ENCODE assay signal across 7 mouse cellular contexts in the genomic region with DNA sequence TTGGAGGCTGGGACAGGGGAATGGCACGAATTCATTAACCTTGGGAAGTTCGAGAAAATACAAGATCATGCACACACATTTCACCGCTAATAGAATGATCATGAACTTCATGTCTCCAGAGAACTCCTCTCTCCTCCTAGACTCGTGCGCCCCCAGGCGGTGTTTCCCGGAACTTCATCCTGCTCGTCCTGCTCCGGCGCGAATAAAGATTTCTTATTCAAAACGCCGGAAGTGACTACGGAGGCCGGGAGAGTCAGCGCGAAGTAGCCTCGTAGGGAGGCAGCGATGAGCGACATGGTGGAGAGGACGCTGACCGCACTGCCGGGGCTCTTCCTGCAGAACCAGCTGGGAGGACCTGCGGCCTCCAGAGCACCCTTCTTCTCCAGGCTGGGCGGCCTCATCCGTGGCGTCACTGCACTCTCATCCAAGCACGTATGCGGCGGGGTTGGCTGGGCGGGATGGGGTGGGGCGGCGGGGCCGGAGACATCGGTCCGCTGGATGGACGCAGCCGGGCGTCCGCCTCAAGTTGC. TPM values are rescaled to one million over a fixed set of nuclear protein-coding genes. Genes with fewer than 3 reads are reported as not detected.
DNase-seq lines count a peak whose midpoint lies in the region; ATAC-seq and TF ChIP-seq lines count a peak whose summit lies in the region.

A gene (plus strand): TSS at position 249 of the 530 bp plus-strand sequence.

- peak; percentile 83 for TF ChIP-seq POLR2A in small intestine, adult 2 months (IDR thresholded peaks at IDR 0.05; ENCODE audit: low read depth, low read length)

- H3K9me3 ChIP-seq in intestine, postnatal 0 days (ENCODE audit: control insufficient read depth) = no peaks in the 10 kb centered on the region
- H3K9me3 ChIP-seq in midbrain, embryonic 12.5 days = no peaks in the 10 kb centered on the region

- DNase-seq in adrenal gland, adult 8-10 months = peak; percentile 91
- peak; percentile 96 for DNase-seq in embryo, embryonic 9.5 days (ENCODE audit: extremely low spot score)
- peak; percentile 94 to 95 for DNase-seq in gastrocnemius, postnatal 4 days (ENCODE audit: low spot score in 2 of 2)
- peak; percentile 97 for DNase-seq in left cerebral cortex, postnatal 4 days

- H3K4me3 ChIP-seq in intestine, postnatal 0 days (ENCODE audit: low read depth, low read length) = peak within 1 kb of the TSS; percentile 96
- H3K4me3 ChIP-seq in midbrain, embryonic 12.5 days = peak within 1 kb of the TSS; percentile 78
- H3K4me3 ChIP-seq in small intestine, adult 2 months (ENCODE audit: low read depth, low read length) = peak within 1 kb of the TSS; percentile 99

- H3K4me1 ChIP-seq in intestine, postnatal 0 days (replicated peaks; ENCODE audit: control insufficient read depth, insufficient read depth, low read length) = no peaks in the 10 kb centered on the region
- peaks cover 10% of the 10 kb centered on the region for H3K4me1 ChIP-seq in midbrain, embryonic 12.5 days
- H3K4me1 ChIP-seq in small intestine, adult 2 months (ENCODE audit: control insufficient read depth, insufficient read depth, insufficient read length, low read length) = no peaks in the 10 kb centered on the region

- peak; percentile 90 for ATAC-seq in intestine, postnatal 0 days
- peak; percentile 94 for ATAC-seq in midbrain, embryonic 12.5 days (ENCODE audit: low FRiP score, low read depth)

- WGBS in intestine, postnatal 0 days = under 1% methylated on average over 40 of the region's 40 CpGs
- WGBS in midbrain, embryonic 12.5 days = under 1% methylated on average over 40 of the region's 40 CpGs
- under 1% methylated on average over 40 of the region's 40 CpGs for WGBS in small intestine, adult 2 months

- no peaks in the 10 kb centered on the region for H3K27me3 ChIP-seq in intestine, postnatal 0 days (replicated peaks; ENCODE audit: control insufficient read depth, insufficient read depth, low read length)
- H3K27me3 ChIP-seq in midbrain, embryonic 12.5 days = no peaks in the 10 kb centered on the region
- no peaks in the 10 kb centered on the region for H3K27me3 ChIP-seq in small intestine, adult 2 months (ENCODE audit: control insufficient read depth, insufficient read depth, low read length)

- H3K9ac ChIP-seq in intestine, postnatal 0 days (ENCODE audit: low read depth, low read length) = peak within 1 kb of the TSS; percentile 71
- H3K9ac ChIP-seq in midbrain, embryonic 12.5 days (replicated peaks) = peak within 1 kb of the TSS; percentile 84

- peaks cover 12% of the 10 kb centered on the region for H3K36me3 ChIP-seq in intestine, postnatal 0 days (ENCODE audit: control insufficient read depth, insufficient read depth)
- peaks cover 20% of the 10 kb centered on the region for H3K36me3 ChIP-seq in midbrain, embryonic 12.5 days
- H3K36me3 ChIP-seq in small intestine, adult 2 months (ENCODE audit: control insufficient read depth, insufficient read depth, low read length) = peaks cover 5% of the 10 kb centered on the region

- peak; percentile 98 for TF ChIP-seq CTCF in intestine, postnatal 0 days (IDR thresholded peaks at IDR 0.05; ENCODE audit: low read depth)
- TF ChIP-seq CTCF in small intestine, adult 2 months (IDR thresholded peaks at IDR 0.05; ENCODE audit: extremely low read depth, insufficient read length, insufficient replicate concordance, low read depth, low read length) = peak; percentile 97

- intact Hi-C loops in left cerebral cortex, postnatal 4 days (cut with DNase I) = loop anchor here (5.0 to 10.0 kb wide), 2 partner anchors 76 to 174 kb away; a partner anchor contains a TSS

- H3K27ac ChIP-seq in intestine, postnatal 0 days (ENCODE audit: low read depth, low read length) = peak within 1 kb of the TSS; percentile 57
- peak within 1 kb of the TSS; percentile 66 for H3K27ac ChIP-seq in midbrain, embryonic 12.5 days (replicated peaks)
- H3K27ac ChIP-seq in small intestine, adult 2 months (ENCODE audit: insufficient read depth, low read depth, low read length) = peak within 1 kb of the TSS; percentile 50; the same call in 1 of the 2 replicates

- H3K4me2 ChIP-seq in intestine, postnatal 0 days (replicated peaks; ENCODE audit: low read depth) = peak within 1 kb of the TSS; percentile 68
- peak within 1 kb of the TSS; percentile 75 for H3K4me2 ChIP-seq in midbrain, embryonic 12.5 days (replicated peaks)

RNA-seq across cellular contexts. Expression of the gene that starts here (rescaled TPM):
- 10 to 100 TPM in 3 of 4 experiments, 1 to 10 TPM in 1; 9.4 to 15.7 (median 12.3) TPM for total RNA-seq in adrenal gland, adult 8-10 months (2022)
- 10 to 100 TPM; 11.5 to 14.3 TPM for total RNA-seq in gastrocnemius, postnatal 4 days (2021)
- polyA plus RNA-seq in intestine, postnatal 0 days (2015; fragmentation: Nextera tagmentation; extraction: Ambion mirVana) = 2.3 and 3.2 TPM in 2 replicates
- 10 to 100 TPM; 17.0 to 20.3 TPM for total RNA-seq in left cerebral cortex, postnatal 4 days (2021)
- 15.2 and 15.5 TPM in 2 replicates for polyA plus RNA-seq in midbrain, embryonic 12.5 days (2016; fragmentation: Nextera tagmentation; extraction: Ambion mirVana)
- 0.19 and 0.76 TPM in 2 replicates for polyA plus RNA-seq in small intestine, adult 2 months (2012; rRNA removed)

Comparison
In these comparisons a context has a peak if more than half of its experiments do, and no peak if none do; other contexts are left out.
1. Peak in every context shown above with its lines: DNase-seq, ATAC-seq, H3K4me3 ChIP-seq and H3K27ac ChIP-seq.